Mouse (Mus musculus): Measurements from ENCODE around the gene Bend7. TPM values are rescaled to one million over a fixed set of nuclear protein-coding genes. Genes with fewer than 3 reads are reported as not detected.

The Bend7 gene
- polyA plus RNA-seq, 1 experiment from 2014 or later: 3.1 TPM

- Histone ChIP-seq H3K27ac (replicated peaks; ENCODE audit: low read depth, low read length) (no peak overlapping the region), H3K27me3 (ENCODE audit: control insufficient read depth, insufficient read depth, low read length) (no peaks in the 10 kb centered on the region), H3K4me3 (ENCODE audit: low read depth, low read length) (no peak overlapping the region), H3K36me3 (replicated peaks; ENCODE audit: control insufficient read depth, insufficient read depth, low read depth, low read length) (no peaks in the 10 kb centered on the region), H3K9ac (replicated peaks; ENCODE audit: low read length) (no peak overlapping the region), H3K4me1 (ENCODE audit: control insufficient read depth, insufficient read depth, low read length) (no peaks in the 10 kb centered on the region), H3K9me3 (replicated peaks; ENCODE audit: control insufficient read depth, low read length) (no peaks in the 10 kb centered on the region), H3K4me2 (ENCODE audit: low read depth, low read length) (no peak overlapping the region)
- 90% methylated on average over 4 of the region's 4 CpGs for WGBS
- DNase-seq (ENCODE audit: low spot score) (no peak), ATAC-seq (replicated peaks; ENCODE audit: insufficient number of reproducible peaks, low FRiP score, low TSS enrichment, low read depth) (no peak)
Measured at GRCm38 (mm10) chr2:4730161-4730560, 12.5 kb downstream of the Bend7 start.

GRCm38 (mm10) chr2:4733971-4734370 is 16.3 kb downstream of the Bend7 start:
- no peaks in the 10 kb centered on the region for H3K4me1 ChIP-seq (ENCODE audit: control insufficient read depth, insufficient read depth, low read length)
- no peak overlapping the region for H3K4me2 ChIP-seq (ENCODE audit: low read depth, low read length)
- H3K9me3 ChIP-seq (replicated peaks; ENCODE audit: control insufficient read depth, low read length): no peaks in the 10 kb centered on the region
- no peak overlapping the region for H3K4me3 ChIP-seq (ENCODE audit: low read depth, low read length)
- ATAC-seq (replicated peaks; ENCODE audit: insufficient number of reproducible peaks, low FRiP score, low TSS enrichment, low read depth): no peak
- H3K27me3 ChIP-seq (ENCODE audit: control insufficient read depth, insufficient read depth, low read length): no peaks in the 10 kb centered on the region
- H3K9ac ChIP-seq (replicated peaks; ENCODE audit: low read length): no peak overlapping the region
- H3K36me3 ChIP-seq (replicated peaks; ENCODE audit: control insufficient read depth, insufficient read depth, low read depth, low read length): no peaks in the 10 kb centered on the region
- WGBS: 83% methylated on average over 1 of the region's 1 CpGs
- no peak overlapping the region for H3K27ac ChIP-seq (replicated peaks; ENCODE audit: low read depth, low read length)
- DNase-seq (ENCODE audit: low spot score): no peak

- no peak overlapping the region for H3K4me2 ChIP-seq (ENCODE audit: low read depth, low read length)
- DNase-seq (ENCODE audit: low spot score): no peak
- no peak overlapping the region for H3K4me3 ChIP-seq (ENCODE audit: low read depth, low read length)
- H3K9me3 ChIP-seq (replicated peaks; ENCODE audit: control insufficient read depth, low read length): no peaks in the 10 kb centered on the region
- ATAC-seq (replicated peaks; ENCODE audit: insufficient number of reproducible peaks, low FRiP score, low TSS enrichment, low read depth): no peak
- no peaks in the 10 kb centered on the region for H3K27me3 ChIP-seq (ENCODE audit: control insufficient read depth, insufficient read depth, low read length)
- H3K36me3 ChIP-seq (replicated peaks; ENCODE audit: control insufficient read depth, insufficient read depth, low read depth, low read length): no peaks in the 10 kb centered on the region
- H3K9ac ChIP-seq (replicated peaks; ENCODE audit: low read length): no peak overlapping the region
- H3K4me1 ChIP-seq (ENCODE audit: control insufficient read depth, insufficient read depth, low read length): no peaks in the 10 kb centered on the region
- no peak overlapping the region for H3K27ac ChIP-seq (replicated peaks; ENCODE audit: low read depth, low read length)
- 87% methylated on average over 7 of the region's 7 CpGs for WGBS
Measured at GRCm38 (mm10) chr2:4736095-4736797, 18.6 kb downstream of the Bend7 start.

- no peaks in the 10 kb centered on the region for H3K36me3 ChIP-seq (replicated peaks; ENCODE audit: control insufficient read depth, insufficient read depth, low read depth, low read length)
- ATAC-seq (replicated peaks; ENCODE audit: insufficient number of reproducible peaks, low FRiP score, low TSS enrichment, low read depth): no peak
Measured at GRCm38 (mm10) chr2:4736798-4737155, 19.1 kb downstream of the Bend7 start.

GRCm38 (mm10) chr2:4751918-4752317 is 34.3 kb downstream of the Bend7 start:
- H3K36me3 ChIP-seq (replicated peaks; ENCODE audit: control insufficient read depth, insufficient read depth, low read depth, low read length): no peaks in the 10 kb centered on the region
- no peak overlapping the region for H3K4me2 ChIP-seq (ENCODE audit: low read depth, low read length)
- H3K27ac ChIP-seq (replicated peaks; ENCODE audit: low read depth, low read length): no peak overlapping the region
- no peak overlapping the region for H3K4me3 ChIP-seq (ENCODE audit: low read depth, low read length)
- no peaks in the 10 kb centered on the region for H3K27me3 ChIP-seq (ENCODE audit: control insufficient read depth, insufficient read depth, low read length)
- H3K9ac ChIP-seq (replicated peaks; ENCODE audit: low read length): no peak overlapping the region
- WGBS: 90% methylated on average over 6 of the region's 6 CpGs
- ATAC-seq (replicated peaks; ENCODE audit: insufficient number of reproducible peaks, low FRiP score, low TSS enrichment, low read depth) (no peak), DNase-seq (ENCODE audit: low spot score) (no peak)
- no peaks in the 10 kb centered on the region for H3K9me3 ChIP-seq (replicated peaks; ENCODE audit: control insufficient read depth, low read length)
- H3K4me1 ChIP-seq (ENCODE audit: control insufficient read depth, insufficient read depth, low read length): no peaks in the 10 kb centered on the region

More at GRCm38 (mm10) chr2:4736798-4737155, 19.1 kb downstream of the Bend7 start:
- 93% methylated on average over 4 of the region's 4 CpGs for WGBS
- Histone ChIP-seq H3K4me3 (ENCODE audit: low read depth, low read length) (no peak overlapping the region), H3K27me3 (ENCODE audit: control insufficient read depth, insufficient read depth, low read length) (no peaks in the 10 kb centered on the region), H3K4me1 (ENCODE audit: control insufficient read depth, insufficient read depth, low read length) (no peaks in the 10 kb centered on the region), H3K9ac (replicated peaks; ENCODE audit: low read length) (no peak overlapping the region), H3K4me2 (ENCODE audit: low read depth, low read length) (no peak overlapping the region), H3K27ac (replicated peaks; ENCODE audit: low read depth, low read length) (no peak overlapping the region), H3K9me3 (replicated peaks; ENCODE audit: control insufficient read depth, low read length) (no peaks in the 10 kb centered on the region)
- DNase-seq (ENCODE audit: low spot score): no peak

- no peaks in the 10 kb centered on the region for H3K36me3 ChIP-seq (replicated peaks; ENCODE audit: control insufficient read depth, insufficient read depth, low read depth, low read length)
- 66% methylated on average over 8 of the region's 8 CpGs for WGBS
- ATAC-seq (replicated peaks; ENCODE audit: insufficient number of reproducible peaks, low FRiP score, low TSS enrichment, low read depth) (no peak), DNase-seq (ENCODE audit: low spot score) (no peak)
- no peaks in the 10 kb centered on the region for H3K27me3 ChIP-seq (ENCODE audit: control insufficient read depth, insufficient read depth, low read length)
- H3K9me3 ChIP-seq (replicated peaks; ENCODE audit: control insufficient read depth, low read length): no peaks in the 10 kb centered on the region
- no peak overlapping the region for H3K27ac ChIP-seq (replicated peaks; ENCODE audit: low read depth, low read length)
- no peak overlapping the region for H3K4me2 ChIP-seq (ENCODE audit: low read depth, low read length)
- no peaks in the 10 kb centered on the region for H3K4me1 ChIP-seq (ENCODE audit: control insufficient read depth, insufficient read depth, low read length)
- no peak overlapping the region for H3K9ac ChIP-seq (replicated peaks; ENCODE audit: low read length)
- no peak overlapping the region for H3K4me3 ChIP-seq (ENCODE audit: low read depth, low read length)
Measured at GRCm38 (mm10) chr2:4755716-4756115, 38.1 kb downstream of the Bend7 start.

GRCm38 (mm10) chr2:4757218-4757617 is 39.6 kb downstream of the Bend7 start:
- Histone ChIP-seq H3K27me3 (ENCODE audit: control insufficient read depth, insufficient read depth, low read length) (no peaks in the 10 kb centered on the region), H3K4me2 (ENCODE audit: low read depth, low read length) (no peak overlapping the region), H3K4me1 (ENCODE audit: control insufficient read depth, insufficient read depth, low read length) (no peaks in the 10 kb centered on the region), H3K27ac (replicated peaks; ENCODE audit: low read depth, low read length) (no peak overlapping the region), H3K4me3 (ENCODE audit: low read depth, low read length) (no peak overlapping the region), H3K36me3 (replicated peaks; ENCODE audit: control insufficient read depth, insufficient read depth, low read depth, low read length) (no peaks in the 10 kb centered on the region), H3K9me3 (replicated peaks; ENCODE audit: control insufficient read depth, low read length) (no peaks in the 10 kb centered on the region), H3K9ac (replicated peaks; ENCODE audit: low read length) (no peak overlapping the region)
- 69% methylated on average over 3 of the region's 3 CpGs for WGBS
- DNase-seq (ENCODE audit: low spot score) (no peak), ATAC-seq (replicated peaks; ENCODE audit: insufficient number of reproducible peaks, low FRiP score, low TSS enrichment, low read depth) (no peak)

- H3K9me3 ChIP-seq (replicated peaks; ENCODE audit: control insufficient read depth, low read length): no peaks in the 10 kb centered on the region
- no peaks in the 10 kb centered on the region for H3K36me3 ChIP-seq (replicated peaks; ENCODE audit: control insufficient read depth, insufficient read depth, low read depth, low read length)
- H3K4me1 ChIP-seq (ENCODE audit: control insufficient read depth, insufficient read depth, low read length): no peaks in the 10 kb centered on the region
- H3K9ac ChIP-seq (replicated peaks; ENCODE audit: low read length): no peak overlapping the region
- no peak overlapping the region for H3K4me2 ChIP-seq (ENCODE audit: low read depth, low read length)
- DNase-seq (ENCODE audit: low spot score): peak; percentile 9
- H3K27me3 ChIP-seq (ENCODE audit: control insufficient read depth, insufficient read depth, low read length): no peaks in the 10 kb centered on the region
- WGBS: 66% methylated on average over 5 of the region's 5 CpGs
- H3K27ac ChIP-seq (replicated peaks; ENCODE audit: low read depth, low read length): no peak overlapping the region
- no peak for ATAC-seq (replicated peaks; ENCODE audit: insufficient number of reproducible peaks, low FRiP score, low TSS enrichment, low read depth)
- H3K4me3 ChIP-seq (ENCODE audit: low read depth, low read length): no peak overlapping the region
Measured at GRCm38 (mm10) chr2:4760741-4761140, 43.1 kb downstream of the Bend7 start.
